Mouse (Mus musculus) myocyte (in vitro differentiated cells): ENCODE data around the gene Gm17349. TPM values are rescaled to one million over a fixed set of nuclear protein-coding genes. Genes with fewer than 3 reads are reported as not detected.

Source experiments
- H3K27me3 ChIP-seq: one replicate; pipeline ENCODE4 v1.6.1; 2011; ENCODE audit not compliant: control insufficient read depth, insufficient read depth, insufficient read length
- H3K36me3 ChIP-seq: one replicate; pipeline ENCODE4 v1.6.1; 2011; ENCODE audit not compliant: control insufficient read depth, insufficient read depth
- H3K4me2 ChIP-seq: one replicate; pipeline ENCODE4 v1.6.1; 2011; ENCODE audit warnings: low read depth, control low read depth
- H3K4me3 ChIP-seq: one replicate; pipeline ENCODE4 v1.5.1; 2011; ENCODE audit warnings: mild to moderate bottlenecking, control low read depth, moderate library complexity
- H3K79me2 ChIP-seq: one replicate; pipeline ENCODE4 v1.6.1; 2011; ENCODE audit not compliant: control insufficient read depth, insufficient read depth
- H3ac ChIP-seq: one replicate; pipeline ENCODE4 v1.6.1; 2011; ENCODE audit not compliant: control insufficient read depth, insufficient read length
- CEBPB ChIP-seq: IDR thresholded peaks from 2 replicates; pipeline ENCODE4 v1.6.1; 2011; ENCODE audit warnings: mild to moderate bottlenecking, moderate library complexity; ENCODE audit not compliant: poor library complexity, insufficient read depth, severe bottlenecking
- E2F4 ChIP-seq: IDR thresholded peaks from one replicate; pipeline ENCODE4 v1.6.1; 2011; ENCODE audit warnings: mild to moderate bottlenecking, control low read depth, moderate library complexity; ENCODE audit not compliant: insufficient read depth
- MAX ChIP-seq: IDR thresholded peaks from one replicate; pipeline ENCODE4 v1.6.1; 2011; ENCODE audit warnings: low read depth, mild to moderate bottlenecking, control low read depth
- MYOD1 ChIP-seq, 3 experiments: IDR thresholded peaks; one replicate each; pipeline ENCODE4 v1.6.1; 2011; ENCODE audit warnings: control low read depth in 2 of 3, low read depth in 2 of 3, mild to moderate bottlenecking in 2 of 3, moderate library complexity in 1 of 3; ENCODE audit not compliant: insufficient read length in 2 of 3, control insufficient read depth in 1 of 3
- MYOG ChIP-seq, 3 experiments: IDR thresholded peaks; one replicate each; pipeline ENCODE4 v1.6.1; 2011; ENCODE audit warnings: control low read depth in 2 of 3, low read depth in 2 of 3, mild to moderate bottlenecking in 2 of 3; ENCODE audit not compliant: insufficient read length in 2 of 3, control insufficient read depth in 1 of 3, insufficient read depth in 1 of 3
- POLR2A ChIP-seq: IDR thresholded peaks from one replicate; pipeline ENCODE4 v1.6.1; 2011; ENCODE audit warnings: low read depth, mild to moderate bottlenecking, control low read depth, moderate library complexity; ENCODE audit not compliant: insufficient read length
- POLR2AphosphoS2 ChIP-seq: IDR thresholded peaks from one replicate; pipeline ENCODE4 v1.6.1; 2011; ENCODE audit warnings: low read depth, control low read depth; ENCODE audit not compliant: insufficient read length
- REST ChIP-seq: IDR thresholded peaks from one replicate; pipeline ENCODE4 v1.6.1; 2011; ENCODE audit warnings: mild to moderate bottlenecking, control low read depth, moderate library complexity; ENCODE audit not compliant: insufficient read depth, insufficient read length
- SRF ChIP-seq: IDR thresholded peaks from one replicate; pipeline ENCODE4 v1.6.1; 2011; ENCODE audit warnings: low read depth; ENCODE audit not compliant: control insufficient read depth, insufficient read length
- TCF12 ChIP-seq: IDR thresholded peaks from one replicate; pipeline ENCODE4 v1.6.1; 2011; ENCODE audit warnings: mild to moderate bottlenecking, control low read depth; ENCODE audit not compliant: poor library complexity, insufficient read depth, severe bottlenecking
- TCF3 ChIP-seq: IDR thresholded peaks from one replicate; pipeline ENCODE4 v1.6.1; 2011; ENCODE audit warnings: low read depth, control low read depth; ENCODE audit not compliant: insufficient read length
- USF1 ChIP-seq: IDR thresholded peaks from one replicate; pipeline ENCODE4 v1.6.1; 2011; ENCODE audit warnings: low read depth, mild to moderate bottlenecking, control low read depth, moderate library complexity
- polyA plus RNA-seq: library from polyadenylated mRNA; unstranded; fragments of >200 nt; fragmentation: generic; extraction: Trizol; gene quantifications from one replicate; pipeline ENCODE4 v1.2.1, GENCODE M21; 2012; ENCODE audit warnings: missing spikeins

Gene Gm17349
- polyA plus RNA-seq, 1 experiment, result not detected

- Histone ChIP-seq H3K27me3 (peaks cover 58% of the 10 kb centered on the region), H3K4me3 (no peak overlapping the region), H3K36me3 (no peaks in the 10 kb centered on the region), H3ac (no peak overlapping the region), H3K4me2 (no peak overlapping the region), H3K79me2 (no peaks in the 10 kb centered on the region)
- TF ChIP-seq POLR2A (no peak), SRF (no peak), USF1 (no peak), CEBPB (no peak), TCF3 (no peak), TCF12 (no peak), POLR2AphosphoS2 (no peak), REST (no peak), MYOD1 (IDR thresholded peaks at IDR 0.05; ENCODE audit: control insufficient read depth in 1 of 3, insufficient read length in 2 of 3, low read depth in 2 of 3) (no peak), E2F4 (no peak), MAX (no peak), MYOG (IDR thresholded peaks at IDR 0.05; ENCODE audit: control insufficient read depth in 1 of 3, insufficient read depth in 1 of 3, insufficient read length in 2 of 3, low read depth in 2 of 3) (no peak)
Observed at GRCm38 (mm10) chr15:99690924-99691323, 14.4 kb downstream of the Gm17349 start.

- H3ac ChIP-seq, result no peak overlapping the region
- TF ChIP-seq POLR2A, result no peak
- TF ChIP-seq TCF3, result no peak
- TF ChIP-seq USF1, result no peak
- no peak for TF ChIP-seq CEBPB
- no peak for TF ChIP-seq REST
- TF ChIP-seq MYOD1 (IDR thresholded peaks at IDR 0.05; ENCODE audit: control insufficient read depth in 1 of 3, insufficient read length in 2 of 3, low read depth in 2 of 3), result no peak
- no peak for TF ChIP-seq SRF
- H3K36me3 ChIP-seq, result no peaks in the 10 kb centered on the region
- peaks cover 36% of the 10 kb centered on the region for H3K27me3 ChIP-seq
- no peaks in the 10 kb centered on the region for H3K79me2 ChIP-seq
- H3K4me3 ChIP-seq, result no peak overlapping the region
- H3K4me2 ChIP-seq, result no peak overlapping the region
Observed at GRCm38 (mm10) chr15:99688712-99689111, 16.6 kb downstream of the Gm17349 start.

- Histone ChIP-seq H3K36me3 (no peaks in the 10 kb centered on the region), H3ac (no peak overlapping the region), H3K79me2 (no peaks in the 10 kb centered on the region), H3K27me3 (peaks cover 16% of the 10 kb centered on the region), H3K4me2 (no peak overlapping the region), H3K4me3 (no peak overlapping the region)
- TF ChIP-seq USF1 (no peak), SRF (no peak), REST (no peak), MAX (no peak), POLR2A (no peak), MYOG (IDR thresholded peaks at IDR 0.05; ENCODE audit: control insufficient read depth in 1 of 3, insufficient read depth in 1 of 3, insufficient read length in 2 of 3, low read depth in 2 of 3) (no peak), MYOD1 (IDR thresholded peaks at IDR 0.05; ENCODE audit: control insufficient read depth in 1 of 3, insufficient read length in 2 of 3, low read depth in 2 of 3) (no peak), TCF3 (no peak), TCF12 (no peak)
Observed at GRCm38 (mm10) chr15:99684156-99684555, 21.1 kb downstream of the Gm17349 start.

GRCm38 (mm10) chr15:99682880-99683279, 22.4 kb downstream of the Gm17349 start:
- Histone ChIP-seq H3K4me3 (no peak overlapping the region), H3K4me2 (no peak overlapping the region), H3K27me3 (peaks cover 16% of the 10 kb centered on the region), H3K79me2 (no peaks in the 10 kb centered on the region), H3K36me3 (no peaks in the 10 kb centered on the region), H3ac (no peak overlapping the region)
- TF ChIP-seq MYOG (IDR thresholded peaks at IDR 0.05; ENCODE audit: control insufficient read depth in 1 of 3, insufficient read depth in 1 of 3, insufficient read length in 2 of 3, low read depth in 2 of 3) (no peak), TCF3 (no peak), CEBPB (no peak), E2F4 (no peak), TCF12 (no peak), REST (no peak), MAX (no peak), POLR2AphosphoS2 (no peak), SRF (no peak), MYOD1 (IDR thresholded peaks at IDR 0.05; ENCODE audit: control insufficient read depth in 1 of 3, insufficient read length in 2 of 3, low read depth in 2 of 3) (no peak), USF1 (no peak), POLR2A (no peak)

GRCm38 (mm10) chr15:99679008-99679407, 26.3 kb downstream of the Gm17349 start:
- Histone ChIP-seq H3ac (no peak overlapping the region), H3K4me2 (no peak overlapping the region), H3K27me3 (peaks cover 7% of the 10 kb centered on the region), H3K79me2 (no peaks in the 10 kb centered on the region), H3K4me3 (no peak overlapping the region), H3K36me3 (no peaks in the 10 kb centered on the region)
- TF ChIP-seq REST (no peak), POLR2AphosphoS2 (no peak), TCF12 (no peak), MYOG (IDR thresholded peaks at IDR 0.05; ENCODE audit: control insufficient read depth in 1 of 3, insufficient read depth in 1 of 3, insufficient read length in 2 of 3, low read depth in 2 of 3) (no peak), TCF3 (no peak), MAX (no peak), CEBPB (no peak), MYOD1 (IDR thresholded peaks at IDR 0.05; ENCODE audit: control insufficient read depth in 1 of 3, insufficient read length in 2 of 3, low read depth in 2 of 3) (no peak), SRF (no peak), USF1 (no peak), POLR2A (no peak), E2F4 (no peak)
